ENCODE assay signal across 15 mouse cellular contexts in the genomic region with DNA sequence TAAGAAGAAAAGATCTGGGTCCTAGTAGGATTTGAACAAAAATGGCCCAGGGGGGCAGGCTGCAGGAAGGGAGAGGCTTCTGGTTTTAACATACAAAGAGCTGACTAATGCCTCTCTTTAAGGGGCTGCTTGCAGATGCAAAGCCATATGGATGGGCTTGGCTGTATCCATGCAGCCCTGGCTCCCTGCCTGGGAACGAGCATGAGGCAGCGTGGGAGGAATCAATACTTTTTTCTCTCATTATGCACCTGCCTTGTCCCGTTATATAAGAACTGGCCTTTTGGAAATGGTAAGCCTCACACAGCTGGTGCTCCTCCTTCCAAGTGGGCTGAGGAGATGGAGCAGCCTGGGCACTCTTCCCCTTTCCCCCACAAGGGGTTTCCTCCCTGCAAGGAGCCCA.
DNase-seq lines count a peak whose midpoint lies in the region; ATAC-seq and TF ChIP-seq lines count a peak whose summit lies in the region.
"Had no signal": no experiment of that assay in that cellular context is flagged by ENCODE, and none has a peak within 500 bp of the region (broad histone marks: within the 10 kb centered on the region; RNA-seq: fewer than 3 reads in every experiment).

No protein-coding gene starts in this region.

- 0 out of 2 replicates have a peak, but pooled peaks cover 4% of the 10 kb centered on the region for H3K27me3 ChIP-seq in liver, postnatal 0 days (ENCODE audit: insufficient read depth, low read length)
- no peaks in the 10 kb centered on the region for H3K27me3 ChIP-seq in kidney, embryonic 14.5 days (ENCODE audit: control insufficient read depth, insufficient read depth, low read length)
- H3K27me3 ChIP-seq: intestine, embryonic 15.5 days had no signal

- H3K9ac ChIP-seq in liver, postnatal 0 days (replicated peaks): no peak overlapping the region
- H3K9ac ChIP-seq in kidney, embryonic 14.5 days (ENCODE audit: low read depth, low read length): no peak overlapping the region
- H3K9ac ChIP-seq: intestine, embryonic 15.5 days had no signal

- TF ChIP-seq EP300 in liver, postnatal 0 days (IDR thresholded peaks at IDR 0.05; ENCODE audit: low read depth): no peak

- H3K27ac ChIP-seq in liver, postnatal 0 days (ENCODE audit: low read depth): no peak overlapping the region
- no peak overlapping the region for H3K27ac ChIP-seq in kidney, embryonic 14.5 days (ENCODE audit: low read depth, low read length)
- H3K27ac ChIP-seq: gastrocnemius, adult 2 months; intestine, embryonic 15.5 days had no signal

- no peak overlapping the region for H3K4me2 ChIP-seq in liver, postnatal 0 days (ENCODE audit: low read depth, low read length)
- H3K4me2 ChIP-seq in kidney, embryonic 14.5 days (replicated peaks; ENCODE audit: low read depth, low read length): no peak overlapping the region
- H3K4me2 ChIP-seq: intestine, embryonic 15.5 days had no signal

- no peak overlapping the region for H3K4me3 ChIP-seq in liver, postnatal 0 days (ENCODE audit: low read depth, low read length)
- H3K4me3 ChIP-seq in kidney, embryonic 14.5 days (ENCODE audit: low read length): no peak overlapping the region
- H3K4me3 ChIP-seq: gastrocnemius, adult 2 months; intestine, embryonic 15.5 days had no signal

- TF ChIP-seq CTCF in liver, postnatal 0 days (IDR thresholded peaks at IDR 0.05; ENCODE audit: low read depth): no peak

- ATAC-seq in cerebellum, adult (ENCODE audit: insufficient number of reproducible peaks, low FRiP score, low TSS enrichment): no peak
- no peak for ATAC-seq in liver, postnatal 0 days
- ATAC-seq in kidney, embryonic 14.5 days (ENCODE audit: low FRiP score, low TSS enrichment): no peak
- ATAC-seq: intestine, embryonic 15.5 days had no signal

- peaks cover 5% of the 10 kb centered on the region for H3K9me3 ChIP-seq in liver, postnatal 0 days (ENCODE audit: low read length)
- H3K9me3 ChIP-seq in kidney, embryonic 14.5 days (ENCODE audit: control insufficient read depth, low read length): peaks cover 10% of the 10 kb centered on the region
- H3K9me3 ChIP-seq: intestine, embryonic 15.5 days had no signal

- H3K36me3 ChIP-seq in liver, postnatal 0 days (replicated peaks; ENCODE audit: insufficient read depth, low read length): no peaks in the 10 kb centered on the region
- no peaks in the 10 kb centered on the region for H3K36me3 ChIP-seq in kidney, embryonic 14.5 days (ENCODE audit: control insufficient read depth, insufficient read depth, low read length)
- H3K36me3 ChIP-seq: G1E; intestine, embryonic 15.5 days had no signal

- H3K4me1 ChIP-seq in liver, postnatal 0 days (ENCODE audit: insufficient read depth): no peaks in the 10 kb centered on the region
- no peaks in the 10 kb centered on the region for H3K4me1 ChIP-seq in kidney, embryonic 14.5 days (ENCODE audit: control insufficient read depth, insufficient read depth, low read length)
- H3K4me1 ChIP-seq: intestine, embryonic 15.5 days had no signal

- 72% methylated on average over 3 of the region's 3 CpGs for WGBS in liver, postnatal 0 days (ENCODE audit: insufficient replicate concordance)
- 87% methylated on average over 3 of the region's 3 CpGs for WGBS in kidney, embryonic 14.5 days

- DNase-seq in cerebellum, adult 11 months: peak; percentile 38
- peak; percentile 55 to 69 for DNase-seq in cerebellum, postnatal 36 days
- DNase-seq in layer of hippocampus, postnatal 14 days (ENCODE audit: low spot score in 2 of 2): peak; percentile 79 to 94
- DNase-seq in right cerebral cortex, adult 2 months (ENCODE audit: low spot score in 2 of 2): peak; percentile 87 to 90
- DNase-seq in liver, postnatal 0 days: no peak
- no peak for DNase-seq in gastrocnemius, postnatal 10 days
- DNase-seq: adrenal gland, adult 8-10 months; gastrocnemius, adult 2 months; liver; lung, postnatal 10 days; thymus, postnatal 4 days had no signal

Comparison
In these comparisons a context has a peak if more than half of its experiments do, and no peak if none do; other contexts are left out.
1. DNase-seq: peak in cerebellum, adult 11 months (single experiment), cerebellum, postnatal 36 days (2 of 2), layer of hippocampus, postnatal 14 days (2 of 2) and right cerebral cortex, adult 2 months (2 of 2); none in liver, postnatal 0 days (single experiment) and gastrocnemius, postnatal 10 days (single experiment).